Mouse (Mus musculus) CH12.LX (cell line): ENCODE results near the gene Ssbp2. TPM values are rescaled to one million over a fixed set of nuclear protein-coding genes. Genes with fewer than 3 reads are reported as not detected.

Experiments
- DNase-seq: peaks from one replicate; pipeline ENCODE4 v3.0.0-alpha.2; 2013; ENCODE audit errors: extremely low read depth
- H3K27ac ChIP-seq: 2 replicates; pipeline ENCODE4 v1.5.1; 2012; ENCODE audit warnings: low read depth, mild to moderate bottlenecking, control low read depth, moderate library complexity; ENCODE audit not compliant: insufficient read depth
- H3K27me3 ChIP-seq: replicated peaks from 2 replicates; pipeline ENCODE3; 2012; ENCODE audit warnings: inconsistent platforms
- H3K36me3 ChIP-seq, 2 experiments: replicated peaks in 1 of 2; 2 replicates each; pipeline versions ENCODE3 to v1.6.1; 2012; ENCODE audit warnings: inconsistent platforms in 1 of 2, low read length in 1 of 2, mild to moderate bottlenecking in 1 of 2, mixed read lengths in 1 of 2, moderate library complexity in 1 of 2; ENCODE audit not compliant: control insufficient read depth in 1 of 2, insufficient read depth in 1 of 2
- H3K4me1 ChIP-seq, 2 experiments: 2 replicates each; pipeline ENCODE4 v1.6.1; 2012; ENCODE audit warnings: inconsistent platforms in 1 of 2, moderate library complexity in 1 of 2; ENCODE audit not compliant: insufficient read depth in 2 of 2, control insufficient read depth in 1 of 2
- H3K4me2 ChIP-seq: 2 replicates; pipeline ENCODE4 v1.6.1; 2012; ENCODE audit warnings: low read depth, mild to moderate bottlenecking, control low read depth; ENCODE audit not compliant: poor library complexity, insufficient read depth, severe bottlenecking
- H3K4me3 ChIP-seq, 3 experiments: fragments of 150-350 bp in 1 of 3; sonication (generic) in 1 of 3; replicated peaks in 1 of 3; 2 replicates each; pipeline versions ENCODE3 to v1.5.1; 2011 to 2012; ENCODE audit warnings: low read depth in 2 of 3, low read length in 2 of 3, mild to moderate bottlenecking in 2 of 3, moderate library complexity in 2 of 3, control low read depth in 1 of 3, improper control_type of control experiment in 1 of 3, inconsistent platforms in 1 of 3, mixed read lengths in 1 of 3; ENCODE audit not compliant: poor library complexity in 1 of 3
- H3K79me2 ChIP-seq: replicated peaks from 2 replicates; pipeline ENCODE4 v1.6.1; 2012; ENCODE audit warnings: mild to moderate bottlenecking, moderate library complexity; ENCODE audit not compliant: control insufficient read depth, poor library complexity, insufficient read depth, severe bottlenecking; ENCODE audit errors: extremely low read depth
- H3K9ac ChIP-seq: 2 replicates; pipeline ENCODE4 v1.6.1; 2012; ENCODE audit warnings: low read depth, mild to moderate bottlenecking, control low read depth, moderate library complexity; ENCODE audit not compliant: insufficient read depth
- H3K9me3 ChIP-seq: replicated peaks from 2 replicates; pipeline ENCODE3; 2012; ENCODE audit warnings: low read length, inconsistent platforms, mixed read lengths
- BHLHE40 ChIP-seq: IDR thresholded peaks from 2 replicates; pipeline ENCODE4 v1.6.1; 2011; ENCODE audit warnings: mild to moderate bottlenecking, low read depth, low read length, improper control_type of control experiment
- CTCF ChIP-seq, 2 experiments: IDR thresholded peaks in 1 of 2; conservative IDR thresholded peaks in 1 of 2; 2 replicates each; pipeline ENCODE4 v1.5.1; 2011 to 2012; ENCODE audit warnings: low read depth in 2 of 2, low read length in 2 of 2, improper control_type of control experiment in 1 of 2, inconsistent platforms in 1 of 2, mild to moderate bottlenecking in 1 of 2, moderate library complexity in 1 of 2
- E2F4 ChIP-seq: IDR thresholded peaks from 2 replicates; pipeline ENCODE4 v1.6.1; 2011; ENCODE audit warnings: low read depth, low read length, improper control_type of control experiment; ENCODE audit not compliant: insufficient replicate concordance
- ELF1 ChIP-seq: IDR thresholded peaks from 2 replicates; pipeline ENCODE4 v1.6.1; 2014; ENCODE audit warnings: low read depth, mild to moderate bottlenecking, inconsistent platforms, low read length, improper control_type of control experiment
- EP300 ChIP-seq: IDR thresholded peaks from 2 replicates; pipeline ENCODE4 v1.6.1; 2011; ENCODE audit warnings: low read length, improper control_type of control experiment
- ETS1 ChIP-seq: conservative IDR thresholded peaks from 2 replicates; pipeline ENCODE4 v1.6.1; 2012; ENCODE audit warnings: low read depth, mild to moderate bottlenecking, inconsistent platforms, low read length, improper control_type of control experiment, moderate library complexity
- HCFC1 ChIP-seq: IDR thresholded peaks from 2 replicates; pipeline ENCODE4 v1.6.1; 2012; ENCODE audit warnings: low read depth, mild to moderate bottlenecking, inconsistent platforms, low read length, improper control_type of control experiment
- KAT2A ChIP-seq: IDR thresholded peaks from 2 replicates; pipeline ENCODE4 v1.6.1; 2012; ENCODE audit warnings: low read length, improper control_type of control experiment, inconsistent platforms; ENCODE audit not compliant: insufficient replicate concordance
- MAFK ChIP-seq: IDR thresholded peaks from 2 replicates; pipeline ENCODE4 v1.6.1; 2011; ENCODE audit warnings: low read length, improper control_type of control experiment; ENCODE audit not compliant: insufficient replicate concordance
- MAZ ChIP-seq: IDR thresholded peaks from 2 replicates; pipeline ENCODE4 v1.6.1; 2012; ENCODE audit warnings: low read depth, mild to moderate bottlenecking, inconsistent platforms, low read length, improper control_type of control experiment, moderate library complexity
- MEF2A ChIP-seq: IDR thresholded peaks from 2 replicates; pipeline ENCODE4 v1.6.1; 2014; ENCODE audit warnings: low read depth, mild to moderate bottlenecking, inconsistent platforms, low read length, improper control_type of control experiment, borderline replicate concordance
- MYC ChIP-seq: IDR thresholded peaks from 2 replicates; pipeline ENCODE4 v1.6.1; 2011; ENCODE audit warnings: low read depth, mild to moderate bottlenecking, improper control_type of control experiment, low read length
- PAX5 ChIP-seq: IDR thresholded peaks from 2 replicates; pipeline ENCODE4 v1.6.1; 2012; ENCODE audit warnings: low read length, inconsistent platforms, mixed read lengths
- RCOR1 ChIP-seq: conservative IDR thresholded peaks from 2 replicates; pipeline ENCODE4 v1.6.1; 2012; ENCODE audit warnings: low read depth, mild to moderate bottlenecking, inconsistent platforms, low read length, improper control_type of control experiment
- TBP ChIP-seq: conservative IDR thresholded peaks from 2 replicates; pipeline ENCODE4 v1.6.1; 2011; ENCODE audit warnings: low read depth, low read length, improper control_type of control experiment
- TCF12 ChIP-seq: IDR thresholded peaks from 2 replicates; pipeline ENCODE4 v1.6.1; 2014; ENCODE audit warnings: low read depth, mild to moderate bottlenecking, inconsistent platforms, low read length, improper control_type of control experiment
- UBTF ChIP-seq: IDR thresholded peaks from 2 replicates; pipeline ENCODE4 v1.6.1; 2012; ENCODE audit warnings: low read depth, mild to moderate bottlenecking, inconsistent platforms, low read length, improper control_type of control experiment, moderate library complexity
- USF1 ChIP-seq: IDR thresholded peaks from 2 replicates; pipeline ENCODE4 v1.6.1; 2014; ENCODE audit warnings: low read depth, mild to moderate bottlenecking, inconsistent platforms, low read length, improper control_type of control experiment
- dilution Hi-C: fragments of 300-500 bp; cut with MboI; formaldehyde crosslinking; loops from 2 replicates; pipeline ENCODE4 v1.14.3; 2020; ENCODE audit warnings: low sequenced_read_pairs; ENCODE audit not compliant: extremely low pct_unique_long_range_greater_than_20kb, extremely low pct_ligation_motif_present
- in situ Hi-C: fragments of 300-500 bp; cut with MboI; formaldehyde crosslinking; loops from 3 replicates; pipeline ENCODE4 v1.14.3; 2019; ENCODE audit warnings: low sequenced_read_pairs, low pct_ligation_motif_present, low pct_unique_long_range_greater_than_20kb, mixed read lengths
- polyA plus RNA-seq: library from polyadenylated mRNA; unstranded; fragments of >175 nt; gene quantifications from 2 replicates; pipeline ENCODE4 v1.2.1, GENCODE M21; 2012; ENCODE audit warnings: low read depth; ENCODE audit not compliant: insufficient read length
- total RNA-seq, 2 experiments: library from RNA; depleted of rRNA; stranded (reverse); fragments of 300-350 nt in 1 of 2; fragments of >200 nt in 1 of 2; gene quantifications; 2 replicates each; pipeline ENCODE4 v1.2.3; 2012 to 2014

Gene Ssbp2
- total and polyA plus RNA-seq, 3 experiments, result 1.9 to 3.6 (median 1.9) TPM

GRCm38 (mm10) chr13:91501735-91502134 lies 41.7 kb downstream of the Ssbp2 start:
- DNase-seq, result no peak
- no peaks in the 10 kb centered on the region for H3K4me1 ChIP-seq
- no peak overlapping the region for H3K9ac ChIP-seq
- TF ChIP-seq BHLHE40, result no peak
- TF ChIP-seq TBP, result no peak
- no peak for TF ChIP-seq MEF2A
- no peak for TF ChIP-seq MAZ
- TF ChIP-seq CTCF (conservative IDR thresholded peaks at IDR 0.05 in 1 of 2, IDR thresholded peaks at IDR 0.05 in 1 of 2; ENCODE audit: low read depth in 2 of 2, low read length in 2 of 2), result no peak
- TF ChIP-seq PAX5, result no peak
- no peak for TF ChIP-seq USF1
- no peak for TF ChIP-seq ETS1
- no peak for TF ChIP-seq MAFK
- TF ChIP-seq TCF12, result no peak
- no peak overlapping the region for H3K27ac ChIP-seq
- in situ Hi-C loops, result no loop called here
- no peak overlapping the region for H3K4me3 ChIP-seq
- no peaks in the 10 kb centered on the region for H3K79me2 ChIP-seq
- no peak overlapping the region for H3K4me2 ChIP-seq
- H3K36me3 ChIP-seq, result no peaks in the 10 kb centered on the region
- dilution Hi-C loops, result no loop called here
- H3K9me3 ChIP-seq, result no peaks in the 10 kb centered on the region
- no peaks in the 10 kb centered on the region for H3K27me3 ChIP-seq

DNA sequence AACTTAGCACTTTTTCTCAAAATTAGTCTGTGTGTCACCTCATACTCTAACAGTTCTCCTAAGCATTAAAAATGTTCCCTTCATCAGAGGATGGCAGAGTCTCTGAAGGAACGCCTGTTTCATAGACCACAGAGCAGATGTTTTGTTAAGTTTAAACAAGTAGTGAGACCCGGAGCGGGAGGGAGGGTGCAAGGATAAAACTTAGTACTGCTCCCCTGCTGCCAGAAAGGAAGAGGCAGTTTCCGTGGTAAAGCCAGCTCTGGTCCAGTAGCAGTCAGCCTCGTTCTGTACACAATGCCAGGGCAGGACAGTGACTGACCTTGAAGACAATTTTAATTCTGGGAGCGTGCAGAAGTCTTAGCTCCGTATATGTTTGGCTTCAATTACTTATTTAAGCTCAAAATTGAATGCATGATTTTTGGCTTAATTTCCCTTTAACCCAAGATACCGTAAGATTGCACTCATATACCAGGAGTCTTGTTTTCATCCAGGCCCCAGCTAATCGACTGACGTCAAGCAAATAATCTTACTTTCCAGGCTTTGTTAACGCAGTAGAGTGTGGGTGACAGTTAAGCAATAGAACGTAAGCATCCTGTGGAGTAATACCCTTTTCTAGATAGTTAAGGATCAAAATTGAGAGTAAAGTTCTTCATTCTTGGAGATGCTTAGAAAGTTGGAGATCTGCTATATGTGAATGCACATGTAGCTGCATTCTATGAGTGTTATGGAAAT lies 42.7 kb downstream of the Ssbp2 start:
- no peak overlapping the region for H3K4me2 ChIP-seq
- no peaks in the 10 kb centered on the region for H3K79me2 ChIP-seq
- in situ Hi-C loops, result no loop called here
- no peaks in the 10 kb centered on the region for H3K36me3 ChIP-seq
- no peak for DNase-seq
- TF ChIP-seq TBP (no peak), USF1 (no peak), MEF2A (no peak), E2F4 (no peak), HCFC1 (no peak), RCOR1 (no peak), TCF12 (no peak), EP300 (no peak), UBTF (no peak), KAT2A (no peak), ELF1 (no peak), MYC (no peak), MAZ (no peak)
- no peaks in the 10 kb centered on the region for H3K9me3 ChIP-seq
- H3K9ac ChIP-seq, result no peak overlapping the region
- dilution Hi-C loops, result no loop called here
- no peak overlapping the region for H3K27ac ChIP-seq
- H3K4me1 ChIP-seq, result no peaks in the 10 kb centered on the region
- H3K4me3 ChIP-seq, result no peak overlapping the region
- H3K27me3 ChIP-seq, result no peaks in the 10 kb centered on the region
